Mouse (Mus musculus): ENCODE measurements at regions not wholly inside any gene's neighbourhood (a gene's known extent, or its start where the extent isn't known, plus 50 kb on each side); places are given as distances from the start of the nearest gene placed in this dataset.

DNA sequence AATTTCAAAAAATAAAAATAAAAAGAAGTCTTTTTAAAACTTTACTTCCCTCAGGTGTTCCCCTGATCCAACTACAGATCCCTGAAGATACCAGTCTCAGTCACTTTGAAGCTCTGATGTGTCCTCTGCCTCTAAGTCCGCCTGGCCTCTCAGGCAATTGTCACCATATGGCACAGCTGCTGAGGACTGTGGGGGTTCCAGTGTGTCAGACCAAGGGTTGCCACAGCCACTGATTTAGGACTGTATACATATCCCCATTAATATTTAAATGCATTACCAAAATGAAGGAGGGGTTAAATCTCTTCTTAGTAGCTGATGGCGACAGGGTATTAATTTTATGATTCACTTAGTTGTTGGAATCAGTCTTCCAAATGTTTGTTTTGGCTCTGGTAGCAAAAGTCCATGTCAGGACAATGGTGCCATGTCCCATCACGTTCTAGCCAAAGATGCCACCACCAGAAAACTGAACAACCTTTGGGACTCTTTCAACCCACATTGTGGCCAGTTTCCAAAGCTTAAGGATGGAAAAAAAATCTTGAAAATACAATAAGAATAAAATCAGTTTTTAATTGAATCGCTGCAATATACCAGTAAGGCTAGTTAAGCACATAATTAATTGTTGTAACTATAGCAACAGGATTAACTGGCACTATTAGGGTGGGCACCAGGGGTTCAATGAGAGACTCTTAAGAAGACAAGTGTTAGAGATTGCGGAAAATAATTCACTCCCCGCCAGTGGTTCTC lies 62.5 kb downstream of the Arrdc4 start:
- DNase-seq = no peak

DNA sequence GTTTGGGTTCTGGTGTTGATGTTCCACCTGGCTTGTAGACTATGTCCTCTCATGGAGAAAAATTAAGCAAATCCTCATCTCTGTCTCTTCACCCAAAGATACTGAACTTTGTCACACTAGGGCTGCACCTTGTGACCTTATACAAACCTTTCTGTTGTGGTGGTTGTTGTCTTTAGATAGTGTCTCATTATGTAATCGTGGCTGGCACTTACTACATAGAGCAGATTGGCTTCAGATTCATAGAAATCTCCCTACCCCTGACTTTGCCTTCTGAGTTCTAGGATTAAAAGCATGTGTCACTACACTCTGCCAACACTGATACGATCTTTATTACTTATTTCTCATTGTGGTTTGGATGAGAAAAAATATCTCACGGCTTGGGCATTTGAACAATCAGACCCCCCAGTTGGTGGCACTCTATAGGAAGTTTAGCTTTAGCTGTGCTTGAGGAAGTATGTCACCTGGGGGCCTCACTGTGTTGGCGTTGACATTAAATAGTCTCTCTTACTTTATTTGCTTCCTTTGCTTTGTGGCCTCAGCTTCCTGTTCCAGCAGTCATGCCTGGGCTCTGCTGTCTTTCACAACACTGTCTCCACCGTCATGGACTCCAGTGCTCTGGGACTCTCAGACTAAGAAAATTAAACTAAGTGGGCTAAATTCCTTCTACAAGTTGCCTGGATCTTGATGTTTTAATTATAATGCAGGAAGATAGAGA lies 66.0 kb downstream of the Arrdc4 start:
- no peak for DNase-seq

DNA sequence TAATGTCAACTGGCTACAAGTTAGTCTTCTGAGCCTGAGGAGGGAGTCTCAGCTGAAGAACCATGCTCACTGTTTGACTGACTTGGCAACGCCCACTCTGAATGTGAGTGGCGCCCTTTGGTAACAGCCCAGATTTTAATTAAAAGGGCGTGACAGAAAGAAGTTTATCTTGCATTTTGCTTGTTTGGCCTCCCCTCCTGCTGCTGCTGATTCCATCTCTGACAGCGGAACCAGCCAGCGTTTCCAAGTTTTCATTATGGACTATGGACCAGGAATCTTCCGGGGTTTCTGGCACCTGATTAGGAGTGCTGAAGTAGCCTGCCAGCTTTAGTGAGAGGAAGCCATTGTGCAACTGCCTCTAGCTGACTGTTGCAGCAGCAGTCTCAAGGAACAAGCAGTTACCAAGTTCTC lies 66.7 kb downstream of the Arrdc4 start:
- DNase-seq = no peak

DNA sequence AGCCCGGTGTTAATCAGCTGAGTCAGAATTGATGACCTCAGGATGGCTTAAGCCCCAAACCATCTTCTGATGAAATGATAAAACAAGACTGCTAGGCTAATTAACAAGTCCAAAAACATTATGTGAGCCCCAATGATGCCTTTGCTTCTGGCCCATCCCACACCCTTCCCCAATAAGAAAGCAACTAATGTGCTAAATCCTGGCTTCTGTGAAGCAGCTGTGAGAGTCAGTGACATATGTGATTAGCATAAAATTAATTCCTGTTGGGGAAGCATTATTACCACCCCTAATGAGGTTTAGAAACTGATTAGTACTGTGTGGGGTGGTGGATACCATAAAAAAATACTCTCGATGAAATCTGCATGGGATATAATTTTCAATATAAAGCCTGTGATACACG lies 69.3 kb downstream of the Arrdc4 start:
- no peak for DNase-seq

DNA sequence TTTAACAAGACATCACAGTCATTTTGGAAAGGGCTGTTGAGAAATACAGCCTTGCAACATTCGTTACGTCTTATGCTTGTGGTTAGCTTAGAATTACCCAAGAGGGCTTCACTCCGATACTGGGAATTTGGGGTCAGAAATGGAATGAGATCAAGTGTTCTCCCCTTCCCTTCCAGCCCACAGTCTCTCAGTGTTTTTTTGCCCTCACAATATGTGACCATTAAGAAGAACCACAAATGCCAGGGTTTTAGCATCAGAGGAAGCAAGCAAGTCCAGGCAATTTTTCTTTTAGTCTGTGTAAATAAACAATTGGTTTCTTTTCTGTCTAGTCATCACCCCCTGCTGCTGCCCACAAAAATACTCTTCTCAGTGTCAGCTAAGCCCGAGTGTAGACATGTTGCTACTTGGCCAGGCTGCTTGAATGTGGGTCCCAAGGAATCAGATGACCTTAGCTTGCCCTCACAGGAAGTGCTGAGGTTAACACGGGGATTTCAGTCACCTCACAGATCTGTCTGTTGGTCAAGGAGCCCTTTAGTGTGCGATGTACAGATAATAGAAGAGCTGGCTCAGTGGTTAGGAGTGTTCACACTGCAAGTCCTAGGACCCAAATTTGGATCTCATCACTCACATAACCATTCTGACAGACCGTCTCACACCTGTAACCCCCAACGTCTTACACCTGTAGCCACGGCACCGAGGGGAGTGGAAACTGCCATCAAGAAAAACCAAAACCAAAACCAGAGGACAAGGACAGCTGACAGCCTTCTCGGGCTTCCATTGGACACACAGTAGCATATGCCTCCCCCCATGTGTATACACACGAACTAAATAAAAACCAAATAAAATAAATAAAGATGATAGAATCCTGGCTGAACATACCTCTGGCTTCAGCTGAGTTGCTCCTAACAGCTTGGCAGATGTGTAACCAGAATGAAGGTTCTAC lies 81.0 kb downstream of the Arrdc4 start:
- no peak for DNase-seq

DNA sequence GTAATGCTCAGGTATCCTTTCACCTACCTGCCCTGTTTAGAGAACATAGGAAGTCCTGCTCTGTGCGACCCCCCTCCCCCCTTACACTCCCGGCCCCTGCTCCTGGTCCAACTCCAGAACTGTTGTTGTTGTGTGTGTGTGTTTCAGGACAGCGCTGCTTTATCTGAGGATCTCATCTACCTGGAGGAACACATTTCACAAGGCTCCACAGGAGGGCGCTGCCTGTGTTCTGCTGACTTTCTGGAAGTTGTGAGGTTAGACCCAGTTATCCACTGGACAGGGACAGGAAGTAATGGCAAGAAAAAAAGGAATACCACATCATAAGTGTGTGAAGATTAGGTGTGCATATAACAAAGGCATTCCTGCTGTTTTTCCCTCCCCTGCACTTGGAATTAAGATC lies 81.8 kb downstream of the Arrdc4 start:
- no peak for DNase-seq

DNA sequence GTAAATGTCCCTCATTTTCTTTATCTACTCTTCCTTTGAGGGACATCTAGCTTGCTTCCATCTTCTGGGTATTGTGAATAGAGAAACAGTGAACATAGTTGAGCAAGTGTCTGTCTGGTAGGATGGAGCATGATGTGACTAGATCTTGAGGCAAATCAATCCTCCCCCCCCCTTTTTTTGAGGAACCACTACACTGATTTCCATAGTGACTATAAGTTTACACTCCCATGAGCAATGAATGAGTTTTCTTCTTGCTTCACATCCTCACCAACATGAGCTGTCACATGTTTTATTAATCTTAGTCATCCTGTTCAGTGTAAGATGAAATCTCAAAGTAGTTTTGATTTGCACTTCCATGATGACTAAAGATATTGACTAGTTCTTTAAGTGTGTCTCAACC lies 92.7 kb downstream of the Arrdc4 start:
- DNase-seq = no peak

DNA sequence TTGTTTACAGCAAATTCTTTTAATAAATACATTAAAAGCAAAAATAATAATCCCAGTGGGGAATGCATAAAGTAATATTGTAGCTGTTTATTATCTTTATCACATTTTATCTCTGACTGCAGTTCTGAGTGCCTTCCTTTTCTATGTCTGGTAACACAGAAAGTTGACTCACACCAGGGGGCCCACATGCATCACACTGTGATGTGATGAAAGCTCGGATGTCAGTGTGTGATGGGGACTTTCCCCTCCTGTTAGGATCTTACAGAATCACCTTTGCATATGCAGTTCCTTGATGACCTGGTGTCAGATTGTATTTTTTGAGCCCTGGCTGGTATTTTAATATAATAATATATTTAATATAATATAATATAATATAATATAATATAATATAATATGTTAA lies 95.5 kb downstream of the Arrdc4 start:
- DNase-seq = no peak

DNA sequence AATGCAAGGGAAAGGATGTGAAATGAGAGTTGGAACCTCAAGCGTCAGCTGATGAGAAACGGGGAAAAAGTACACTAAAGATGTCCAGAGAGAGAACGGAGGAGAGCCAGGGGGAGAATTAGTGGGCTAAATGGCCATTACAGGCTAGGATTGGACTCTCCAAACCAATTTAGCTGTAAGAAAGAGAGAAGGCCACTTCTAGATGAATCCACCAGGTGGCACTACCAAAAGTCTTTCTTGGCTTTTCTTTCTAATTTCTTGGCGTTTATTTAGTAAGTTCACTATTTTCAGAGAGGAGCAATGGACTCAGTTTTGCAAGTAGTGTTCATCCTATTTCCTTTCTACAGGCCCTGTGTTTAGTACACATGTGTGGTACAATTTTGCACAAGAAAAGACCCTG lies 97.6 kb downstream of the Arrdc4 start:
- no peak for DNase-seq

DNA sequence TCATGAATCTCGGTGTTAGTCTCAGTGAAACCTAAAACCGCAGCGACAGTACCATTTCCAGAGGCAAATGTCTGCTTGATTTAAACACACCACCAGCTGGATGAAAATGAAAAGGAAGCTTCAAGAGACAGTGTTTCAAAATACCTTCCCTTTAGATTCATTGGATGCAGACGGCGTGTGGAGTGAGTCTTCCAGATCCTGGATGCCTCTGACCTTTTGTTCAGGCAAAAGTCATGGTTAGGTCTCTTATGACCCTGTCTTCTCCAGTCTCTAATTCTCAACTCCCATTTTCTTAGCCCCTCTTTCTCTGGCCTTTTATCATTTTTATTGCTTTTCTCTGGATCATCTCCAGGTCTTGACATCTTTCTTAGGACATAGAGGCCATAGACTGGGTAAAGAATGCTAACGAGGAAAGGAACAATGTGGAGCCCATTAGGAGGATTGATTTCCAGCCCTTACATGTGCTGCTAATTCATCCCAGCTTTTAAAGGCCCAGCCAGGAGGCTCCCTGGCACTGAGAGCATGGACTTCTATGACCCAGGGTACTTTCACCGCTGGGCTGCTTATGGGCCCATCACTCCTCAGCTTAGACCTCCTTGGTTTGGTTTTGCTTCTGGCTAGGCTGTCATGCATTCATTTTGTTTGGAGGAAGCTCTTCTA lies 111.4 kb downstream of the Arrdc4 start:
- DNase-seq = no peak

DNA sequence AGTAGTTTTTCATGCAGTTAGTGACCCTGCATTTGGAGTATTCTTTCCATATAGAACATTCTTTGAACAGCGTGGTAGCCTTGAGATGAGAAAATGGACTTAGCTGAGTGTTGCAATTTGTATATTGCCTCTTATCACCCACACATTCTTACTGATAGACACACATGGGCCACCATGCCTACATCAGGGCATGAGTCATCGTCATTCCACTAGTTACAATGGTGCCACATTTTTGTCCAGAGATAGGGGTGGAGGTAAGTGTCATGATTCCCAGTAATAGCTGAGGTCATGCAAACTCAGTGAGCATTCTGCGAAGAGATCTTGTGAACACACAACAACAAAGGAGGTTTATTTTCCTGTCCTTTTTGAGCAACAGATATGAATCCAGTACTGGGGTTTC lies 128.0 kb downstream of the Arrdc4 start:
- no peak for DNase-seq

DNA sequence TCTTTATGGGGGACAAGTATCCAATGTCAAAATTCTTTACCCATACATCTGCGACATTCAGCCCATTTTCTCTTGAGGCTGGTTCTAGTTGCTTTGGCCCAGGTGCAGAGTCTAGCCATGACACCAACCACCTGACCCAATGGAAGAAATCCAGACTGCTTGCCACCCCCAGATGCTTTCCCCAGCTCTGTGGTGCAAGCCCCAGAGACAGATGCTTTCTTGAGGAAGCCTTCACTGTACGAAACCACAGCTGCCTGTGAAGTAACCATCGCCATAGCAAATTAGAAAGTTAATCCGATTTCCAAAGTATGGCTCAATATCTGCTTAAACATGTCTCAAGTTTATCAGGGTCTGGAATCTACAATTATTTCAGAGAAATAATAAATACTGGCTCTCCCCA lies 138.5 kb downstream of the Arrdc4 start:
- DNase-seq = no peak

DNA sequence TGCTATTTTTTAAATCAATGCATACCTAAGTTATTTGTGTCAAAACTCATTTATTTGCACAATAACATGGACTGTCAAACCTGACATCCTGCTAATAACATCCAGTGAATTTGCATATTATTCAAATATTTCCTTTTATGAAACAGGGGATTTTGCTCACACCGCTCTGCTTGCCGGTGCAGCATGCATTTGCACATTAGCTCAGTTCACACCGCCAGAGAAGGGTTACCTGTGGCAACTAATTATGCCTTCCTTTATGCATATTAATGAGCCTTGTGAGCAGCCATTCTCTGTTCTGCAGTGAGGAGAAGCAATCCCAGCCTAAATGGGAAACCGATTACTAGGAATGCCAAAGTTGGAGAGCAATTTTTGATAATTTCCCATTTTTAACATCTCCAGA lies 141.9 kb downstream of the Arrdc4 start:
- DNase-seq = no peak

DNA sequence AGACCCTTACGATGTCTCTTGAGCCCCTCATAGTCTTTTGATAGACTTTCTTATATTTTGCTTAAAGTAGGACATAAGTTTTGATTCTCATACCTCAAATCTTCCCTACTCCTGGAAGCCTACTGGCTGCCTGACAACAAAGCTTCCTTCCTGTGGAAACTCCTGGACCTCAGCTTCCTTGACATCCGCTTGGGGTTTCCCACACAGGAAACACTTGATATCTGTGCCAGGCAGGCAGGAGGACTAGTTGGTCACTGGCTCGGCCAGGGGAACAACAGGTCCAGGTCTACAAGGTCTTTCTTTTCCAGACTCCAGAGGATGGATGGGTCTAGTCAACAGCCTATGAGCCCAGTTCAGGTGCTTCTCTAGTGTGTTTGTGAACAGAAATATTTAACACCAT lies 142.8 kb downstream of the Arrdc4 start:
- DNase-seq = no peak

DNA sequence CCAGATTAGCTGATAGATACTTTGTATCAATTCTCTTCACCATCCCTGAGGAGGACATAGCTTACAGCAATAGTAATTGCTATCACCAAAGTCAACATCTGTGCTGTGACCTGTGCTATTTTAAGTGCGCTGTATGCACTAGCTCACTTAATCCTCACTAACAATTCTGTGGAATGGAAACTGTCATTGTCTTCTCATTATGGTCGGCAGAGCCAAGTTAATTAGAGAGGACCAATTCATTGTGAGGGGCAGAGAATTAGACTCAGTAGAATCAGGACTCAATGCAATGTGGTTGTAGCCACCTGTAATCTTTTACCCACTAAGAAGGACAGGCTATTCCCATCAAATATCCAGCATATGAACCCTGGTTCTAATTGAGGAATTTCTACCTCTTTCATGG lies 145.3 kb downstream of the Arrdc4 start:
- DNase-seq = no peak

DNA sequence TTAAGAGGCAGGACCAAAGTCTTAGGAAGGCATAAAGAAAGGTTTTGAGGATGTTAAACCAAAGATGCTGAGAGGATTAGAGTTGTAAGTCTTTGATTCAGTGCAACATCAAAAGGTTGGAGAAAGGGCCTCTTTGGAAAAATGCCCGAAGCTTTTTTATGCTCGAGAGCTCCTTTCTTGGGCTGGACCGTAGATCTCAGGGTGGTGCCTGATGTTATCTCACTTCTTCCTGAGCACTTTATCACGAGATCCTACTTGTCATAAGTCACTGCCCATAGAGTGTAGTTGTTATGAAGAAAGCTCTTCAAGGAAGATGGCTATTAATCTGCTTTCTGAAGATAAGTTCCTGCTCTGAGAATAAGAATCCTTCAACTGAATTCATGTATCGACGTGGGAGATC lies 147.0 kb downstream of the Arrdc4 start:
- DNase-seq = no peak

DNA sequence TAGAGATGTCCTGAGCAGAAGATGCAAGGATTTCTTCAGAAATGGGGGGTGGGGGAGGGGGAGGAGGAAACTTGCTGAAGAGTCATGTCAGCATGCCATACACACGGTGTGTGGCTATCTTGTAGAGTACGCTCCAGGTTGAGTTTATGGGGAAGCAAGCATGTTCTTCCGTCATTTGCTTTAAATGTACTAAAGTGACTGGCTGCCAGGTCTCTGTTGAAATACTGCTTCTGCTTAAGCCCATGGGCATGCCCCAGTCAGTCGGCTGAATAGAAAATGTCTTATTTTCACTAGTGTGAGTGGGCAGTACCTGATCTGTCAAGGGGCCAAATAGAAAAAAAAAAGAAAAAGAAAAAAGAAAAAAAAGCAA lies 155.0 kb downstream of the Arrdc4 start:
- no peak for DNase-seq

DNA sequence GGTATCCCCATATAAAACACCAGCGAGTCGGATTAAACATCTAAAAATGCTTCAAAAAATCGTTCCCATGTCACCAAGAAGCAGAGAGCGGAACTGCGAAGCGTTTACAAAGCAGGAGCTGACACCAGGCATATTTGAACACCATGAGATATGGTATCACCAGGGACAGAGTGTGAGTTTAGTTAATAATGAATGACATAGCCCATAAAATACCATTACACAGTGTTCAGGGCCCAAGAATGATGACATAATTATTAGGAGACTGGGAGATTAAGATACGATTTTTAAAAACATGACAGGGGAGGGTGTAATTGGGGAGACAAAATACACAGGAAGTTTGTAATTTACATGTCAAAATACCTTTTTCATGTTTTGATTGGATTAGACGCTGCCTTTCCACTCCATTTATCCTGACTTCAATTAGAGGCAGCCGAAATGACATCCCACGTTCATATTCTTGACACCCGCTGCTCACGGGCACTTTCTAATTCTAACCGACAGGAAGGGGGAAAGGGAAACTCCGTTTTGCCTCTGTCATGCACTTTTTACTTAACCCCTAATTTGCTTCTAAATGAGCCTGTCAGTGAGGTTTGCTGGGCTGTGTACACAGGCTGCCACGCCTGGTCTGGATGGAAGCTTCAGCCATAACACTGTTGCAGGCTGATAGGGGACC lies 155.6 kb downstream of the Arrdc4 start:
- DNase-seq = no peak

DNA sequence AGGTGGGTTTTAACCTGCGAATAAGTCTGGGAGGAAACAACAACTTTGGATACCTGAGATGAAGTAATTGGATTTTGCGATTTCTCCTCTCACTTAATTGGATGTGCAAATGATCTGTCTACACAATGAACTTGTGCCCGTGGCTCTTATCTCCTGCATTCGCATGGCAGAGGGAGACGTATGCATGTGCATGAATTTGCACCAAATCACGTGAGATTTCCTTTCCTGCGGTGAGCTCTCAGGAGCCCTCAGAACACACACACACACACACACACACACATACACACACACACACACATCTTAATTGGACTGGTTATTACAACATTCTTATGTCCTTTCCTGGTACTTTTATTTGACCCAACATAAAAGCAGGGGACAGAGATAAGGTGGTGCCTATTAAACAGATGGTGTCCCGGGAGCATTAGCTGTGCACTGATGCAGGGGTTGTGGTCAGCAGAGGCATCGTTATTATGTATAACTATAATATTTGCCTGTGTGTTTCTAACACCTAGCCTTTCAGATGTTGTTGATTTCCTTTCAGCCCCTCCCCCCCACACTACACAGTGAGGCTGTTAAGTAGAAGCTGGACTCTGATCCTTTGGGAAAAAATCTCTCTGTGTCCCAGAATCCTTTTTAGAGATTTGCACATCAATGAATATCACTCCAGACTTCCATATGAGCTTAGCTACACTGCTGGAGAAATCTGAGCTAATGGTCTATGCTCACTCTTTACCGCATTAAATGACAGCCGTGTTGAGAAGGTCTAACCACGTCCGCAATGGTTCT lies 166.3 kb downstream of the Arrdc4 start:
- DNase-seq = no peak

DNA sequence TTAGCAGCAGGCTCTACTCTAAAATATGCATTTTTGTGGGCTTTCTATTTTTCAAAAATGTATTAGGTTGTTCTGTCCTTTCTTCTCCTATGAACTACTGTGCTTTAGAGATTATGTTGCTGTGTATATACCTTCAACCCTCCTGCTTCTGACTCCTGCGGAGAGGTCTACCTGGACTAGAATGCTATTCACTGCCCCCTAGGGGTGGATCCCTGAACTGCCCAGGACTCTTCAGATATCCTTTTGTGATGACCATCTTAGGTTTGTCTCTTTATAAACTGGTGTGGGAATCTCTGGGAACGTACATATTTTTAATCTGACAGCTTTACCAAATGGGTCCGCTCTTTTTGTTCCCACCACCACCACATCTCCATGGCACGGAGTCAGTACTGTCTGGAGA lies 168.4 kb downstream of the Arrdc4 start:
- DNase-seq = peak; percentile 21

DNA sequence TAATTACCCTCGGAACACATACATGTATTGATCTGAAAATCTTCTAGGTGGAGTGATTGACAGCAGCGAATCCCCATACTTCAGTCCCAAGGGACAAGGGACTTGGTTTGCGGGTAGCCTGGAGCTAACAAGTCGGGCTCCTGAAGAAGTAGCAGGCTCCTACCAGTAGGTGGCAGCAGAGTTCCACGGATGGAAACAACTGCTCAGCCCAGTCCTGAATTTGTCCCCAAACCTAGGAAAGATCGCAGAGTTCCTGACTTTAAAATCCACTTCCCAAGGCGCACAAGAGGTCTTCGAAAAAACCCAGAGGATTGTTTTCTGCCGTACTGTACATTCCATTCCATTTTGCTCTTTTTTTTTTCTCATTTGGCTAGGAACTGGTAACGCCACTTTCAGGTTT lies 169.4 kb downstream of the Arrdc4 start:
- DNase-seq = peak; percentile 68

DNA sequence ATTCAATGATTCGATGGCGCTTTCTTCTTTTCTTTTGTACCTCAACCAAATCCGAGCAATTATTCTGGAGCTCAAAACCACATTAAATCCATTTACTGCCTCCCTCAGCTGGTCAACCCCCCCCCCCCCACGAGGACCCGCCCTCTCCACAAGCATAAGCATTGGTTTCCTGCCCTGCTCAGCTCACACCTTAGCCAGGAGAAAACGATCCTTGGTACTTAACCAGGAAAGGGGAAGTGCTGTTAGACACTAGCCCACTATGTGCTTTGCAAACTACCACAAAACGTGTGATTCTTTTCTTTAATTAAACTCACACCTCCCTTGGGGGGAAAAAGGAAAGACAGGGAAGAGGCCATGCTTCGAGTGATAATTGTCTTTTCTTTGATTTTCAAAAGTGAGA lies 169.8 kb downstream of the Arrdc4 start:
- DNase-seq = no peak

All from cerebellum, adult 11 months (tissue).